Mouse (Mus musculus) left cerebral cortex, postnatal 36 days (tissue): ENCODE results near the gene Treh. TPM values are rescaled to one million over a fixed set of nuclear protein-coding genes. Genes with fewer than 3 reads are reported as not detected.

Source experiments
- DNase-seq, 2 experiments: peaks; one replicate each; pipeline ENCODE4 v3.0.0; 2021 to 2022; ENCODE audit warnings: low spot score in 2 of 2, mixed read lengths in 1 of 2
- intact Hi-C: fragments of 180-260 bp; cut with DNase I; formaldehyde crosslinking; loops from one replicate; pipeline ENCODE4 v1.15.1; 2025
- total RNA-seq, 2 experiments: library from RNA; stranded (reverse); gene quantifications; 2 replicates each; pipeline ENCODE4 v1.2.3; 2021

Treh gene
- total RNA-seq, 2 experiments from 2014 or later = 0.27 TPM; not detected in 1

DNA sequence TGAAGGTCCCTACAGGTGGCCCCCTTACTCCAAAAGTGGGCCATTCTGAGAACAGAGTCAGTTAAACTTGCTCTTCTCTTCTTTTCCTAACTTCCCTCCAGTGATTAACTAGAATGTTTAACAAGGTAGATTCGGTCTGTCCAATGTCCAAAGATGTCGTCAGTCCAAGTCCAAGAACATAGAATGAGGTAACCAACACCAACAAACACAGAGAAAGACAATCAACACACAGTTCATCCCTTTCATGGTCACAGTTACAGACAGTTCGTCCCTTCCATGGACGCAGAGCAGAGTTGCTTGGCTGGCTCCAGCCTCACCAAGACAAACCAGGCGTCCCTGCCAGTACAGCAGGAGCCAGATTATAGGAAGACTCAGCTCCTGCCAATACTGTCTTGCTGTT is 1.6 kb upstream of the Treh start:
- intact Hi-C loops = no loop called here
- no peak for DNase-seq

DNA sequence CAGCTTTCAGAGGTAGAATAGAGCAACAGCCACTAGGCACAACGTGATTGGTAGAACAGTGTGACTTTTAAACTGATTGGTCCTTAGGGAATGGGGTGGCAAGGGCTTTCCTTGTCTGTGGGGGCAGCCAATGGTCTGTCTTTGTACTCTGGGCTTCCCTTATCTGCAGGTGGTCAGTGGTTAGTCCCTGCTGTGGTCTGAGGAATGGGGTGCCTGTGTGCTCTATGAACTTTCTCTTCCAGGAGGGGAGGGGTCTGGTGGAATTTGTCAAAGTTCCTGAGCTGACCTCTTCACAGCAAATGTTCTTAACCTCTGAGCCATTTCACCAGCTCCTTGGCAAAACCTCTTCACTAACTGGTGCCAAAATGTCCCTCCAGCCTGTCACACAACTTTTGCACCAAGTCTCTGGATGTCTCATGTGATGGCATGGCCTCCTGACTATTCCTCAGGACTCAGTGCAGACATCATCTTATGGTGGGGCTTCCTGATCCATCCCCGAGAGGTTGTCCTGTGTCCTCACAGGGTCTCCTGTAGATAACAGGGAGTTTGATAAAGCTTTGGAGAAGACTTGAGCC is 655 bp upstream of the Treh start:
- DNase-seq = no peak
- intact Hi-C loops = no loop called here

DNA sequence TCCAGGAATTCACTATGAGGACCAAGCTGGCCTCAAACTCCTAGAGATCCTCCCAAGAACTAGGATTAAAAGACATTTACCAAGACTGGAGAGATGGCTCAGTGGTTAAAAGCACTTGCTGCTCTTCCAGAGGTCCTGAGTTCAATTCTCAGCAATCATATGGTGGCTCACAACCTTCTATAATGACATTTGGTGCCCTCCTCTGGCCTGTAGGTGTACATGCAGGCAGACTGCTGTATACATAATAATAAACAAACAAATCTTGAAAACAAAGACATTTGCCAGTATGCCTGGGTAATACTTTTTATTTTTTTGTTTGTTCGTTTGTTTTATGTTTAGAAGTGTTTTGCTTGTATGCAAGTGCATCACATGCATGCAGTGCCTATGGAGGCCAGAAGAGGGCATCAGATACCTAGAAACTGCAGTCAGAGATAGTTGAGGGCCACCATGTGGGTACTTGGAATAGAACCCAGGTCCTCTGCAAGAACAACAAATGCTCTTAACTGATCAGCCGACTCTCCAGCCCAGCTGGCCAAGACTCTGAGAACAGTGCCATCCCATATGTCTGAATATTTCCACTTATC is 5.3 kb downstream of the Treh start:
- intact Hi-C loops = no loop called here
- no peak for DNase-seq

DNA sequence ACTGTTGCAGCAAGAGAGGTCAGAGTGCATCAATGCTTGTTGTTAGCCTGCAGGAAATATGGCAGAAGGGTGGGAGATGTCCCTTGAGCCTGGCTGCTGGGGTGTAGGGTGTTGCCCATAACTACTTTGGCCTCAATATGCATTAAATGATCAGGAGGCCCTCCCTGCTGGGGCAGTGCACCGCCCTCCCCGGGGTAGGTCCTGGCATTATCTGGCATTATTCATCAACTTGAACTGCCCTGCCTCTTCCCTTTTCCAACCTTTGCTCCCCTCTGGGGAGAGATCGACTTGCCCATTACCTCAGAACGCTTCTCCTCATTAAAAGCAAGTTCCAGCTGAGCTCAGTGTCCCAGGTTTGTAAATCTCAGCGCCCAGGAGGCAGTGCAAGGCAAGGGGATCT is 6.5 kb downstream of the Treh start:
- intact Hi-C loops = no loop called here
- DNase-seq = no peak

DNA sequence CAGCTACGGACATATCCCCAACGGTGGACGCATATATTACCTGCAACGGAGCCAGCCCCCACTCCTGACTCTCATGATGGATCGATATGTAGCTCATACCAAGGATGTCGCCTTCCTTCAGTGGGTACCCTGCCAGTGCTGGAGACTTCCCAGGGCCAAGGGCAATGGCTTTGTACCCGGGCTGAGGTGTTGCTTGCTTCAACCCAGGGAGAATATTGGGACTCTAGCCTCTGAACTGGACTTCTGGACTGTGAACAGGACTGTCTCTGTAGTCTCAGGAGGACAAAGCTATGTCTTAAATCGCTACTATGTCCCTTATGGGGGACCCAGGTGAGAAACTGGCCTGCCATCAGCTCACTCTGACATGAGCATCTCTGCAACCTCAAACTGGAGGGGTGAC is 10.0 kb downstream of the Treh start:
- intact Hi-C loops = no loop called here
- no peak for DNase-seq

DNA sequence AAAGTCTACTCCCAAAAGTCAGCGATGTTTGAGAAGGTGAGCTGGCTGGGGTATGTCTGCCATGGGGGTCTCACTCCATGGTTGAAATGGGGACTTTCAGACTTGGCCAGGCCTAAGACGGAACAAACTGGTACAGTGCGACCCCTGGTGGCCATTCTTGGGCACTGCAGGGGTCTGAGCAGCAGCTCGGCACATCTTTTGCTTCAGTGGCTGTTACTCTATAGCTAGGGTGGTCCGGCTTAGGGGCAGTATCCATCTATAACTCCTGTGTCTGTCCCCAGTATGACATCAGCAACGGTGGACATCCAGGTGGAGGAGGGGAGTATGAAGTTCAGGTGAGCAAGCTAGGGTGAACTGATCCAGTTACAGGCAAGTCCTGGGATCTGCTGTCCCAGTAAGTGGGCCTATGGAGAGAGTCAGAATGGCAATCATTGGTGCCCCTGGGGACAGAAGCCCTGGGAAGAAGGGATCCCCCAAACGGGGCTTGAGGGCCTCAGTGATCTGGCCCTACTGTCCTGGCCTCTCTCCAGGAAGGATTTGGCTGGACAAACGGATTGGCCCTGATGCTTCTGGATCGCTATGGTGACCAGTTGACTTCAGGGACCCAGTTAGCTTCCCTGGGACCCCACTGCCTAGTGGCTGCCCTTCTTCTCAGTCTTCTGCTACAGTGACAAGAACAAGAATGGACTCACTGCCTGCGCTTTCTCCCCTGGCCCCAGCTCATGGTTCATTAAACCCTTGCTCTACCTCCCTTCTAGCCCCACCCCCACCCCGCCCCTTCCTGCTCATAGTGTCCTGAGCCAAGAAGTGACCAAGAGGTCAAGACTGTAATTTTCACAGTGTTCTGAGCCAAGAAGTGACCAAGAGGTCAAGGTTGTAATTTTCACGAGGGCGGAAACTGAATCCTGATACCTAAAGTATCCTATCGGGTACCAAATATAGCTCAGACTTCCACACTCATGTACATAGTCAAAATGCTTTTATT is 12.6 kb downstream of the Treh start:
- DNase-seq = peak in 1 of 2 experiments; percentile 49

DNA sequence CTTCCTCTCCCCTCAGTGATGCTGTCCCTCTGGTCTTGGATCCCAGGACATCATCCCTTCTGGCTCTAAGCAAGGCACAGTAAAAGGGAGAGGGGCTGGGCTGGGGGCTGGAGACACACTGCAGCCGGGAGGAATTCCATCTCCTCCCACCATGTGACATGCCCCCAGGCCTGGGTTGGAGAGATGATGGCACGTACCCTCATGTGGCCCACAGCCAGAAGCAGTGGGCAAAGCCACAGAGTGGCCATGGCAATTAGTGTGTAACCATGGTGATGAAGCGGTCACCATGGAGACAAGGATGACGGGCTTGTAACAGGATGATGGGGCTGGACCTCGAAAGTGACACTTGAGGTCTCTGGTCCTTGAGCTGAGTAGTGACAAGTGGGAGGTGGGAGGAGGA is 13.6 kb downstream of the Treh start:
- no peak for DNase-seq
- intact Hi-C loops = loop anchor here (5.0 kb wide), 1 partner anchor 36 kb away; no protein-coding TSS in a partner anchor

More for the DNA sequence above, 12.6 kb downstream of the Treh start:
- intact Hi-C loops = loop anchor here (1.0 to 5.0 kb wide), 2 partner anchors 30 to 37 kb away; no protein-coding TSS in a partner anchor

DNA sequence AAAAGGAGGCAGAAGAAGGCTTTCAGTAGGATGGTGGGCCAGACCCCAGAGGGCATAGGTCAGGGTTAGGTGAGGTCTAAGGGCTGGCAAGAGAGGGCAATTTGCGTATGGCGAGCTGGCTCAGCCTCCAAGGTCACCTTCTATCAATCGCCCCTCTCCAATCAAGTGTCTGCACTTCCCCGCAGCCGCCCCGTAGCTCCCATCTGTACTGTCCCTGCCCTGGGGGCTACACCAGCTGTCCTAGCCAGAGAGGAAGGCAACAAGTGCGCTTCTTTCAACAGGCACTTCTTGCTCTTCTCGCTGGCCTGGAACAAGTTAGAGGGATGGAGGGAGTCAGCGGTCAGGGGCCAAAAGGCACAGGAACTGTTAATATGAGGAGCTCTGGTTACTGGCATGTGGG is 15.0 kb downstream of the Treh start:
- intact Hi-C loops = loop anchor here (5.0 kb wide), 1 partner anchor 34 kb away; no protein-coding TSS in a partner anchor

DNA sequence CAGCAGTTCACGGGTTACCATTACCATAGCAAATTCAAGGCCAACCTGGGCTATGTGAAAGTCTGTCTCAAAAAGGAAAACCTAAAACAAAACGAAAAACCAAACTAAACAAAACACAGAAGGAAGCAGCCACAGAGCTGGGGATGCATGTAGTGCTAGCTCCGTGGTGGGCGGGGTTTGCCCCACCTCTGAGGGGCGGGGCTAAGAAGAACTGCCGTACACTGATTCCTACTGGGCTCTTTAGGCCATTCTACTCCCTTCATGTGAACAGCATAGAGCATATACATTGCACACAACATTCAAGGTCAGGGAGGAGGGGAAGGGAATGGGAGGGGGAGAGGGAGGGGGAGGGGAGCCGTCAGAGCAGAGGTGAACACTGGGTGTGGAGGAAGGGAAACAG is 17.6 kb downstream of the Treh start:
- intact Hi-C loops = no loop called here

More for the DNA sequence above, 15.0 kb downstream of the Treh start:
- no peak for DNase-seq

DNA sequence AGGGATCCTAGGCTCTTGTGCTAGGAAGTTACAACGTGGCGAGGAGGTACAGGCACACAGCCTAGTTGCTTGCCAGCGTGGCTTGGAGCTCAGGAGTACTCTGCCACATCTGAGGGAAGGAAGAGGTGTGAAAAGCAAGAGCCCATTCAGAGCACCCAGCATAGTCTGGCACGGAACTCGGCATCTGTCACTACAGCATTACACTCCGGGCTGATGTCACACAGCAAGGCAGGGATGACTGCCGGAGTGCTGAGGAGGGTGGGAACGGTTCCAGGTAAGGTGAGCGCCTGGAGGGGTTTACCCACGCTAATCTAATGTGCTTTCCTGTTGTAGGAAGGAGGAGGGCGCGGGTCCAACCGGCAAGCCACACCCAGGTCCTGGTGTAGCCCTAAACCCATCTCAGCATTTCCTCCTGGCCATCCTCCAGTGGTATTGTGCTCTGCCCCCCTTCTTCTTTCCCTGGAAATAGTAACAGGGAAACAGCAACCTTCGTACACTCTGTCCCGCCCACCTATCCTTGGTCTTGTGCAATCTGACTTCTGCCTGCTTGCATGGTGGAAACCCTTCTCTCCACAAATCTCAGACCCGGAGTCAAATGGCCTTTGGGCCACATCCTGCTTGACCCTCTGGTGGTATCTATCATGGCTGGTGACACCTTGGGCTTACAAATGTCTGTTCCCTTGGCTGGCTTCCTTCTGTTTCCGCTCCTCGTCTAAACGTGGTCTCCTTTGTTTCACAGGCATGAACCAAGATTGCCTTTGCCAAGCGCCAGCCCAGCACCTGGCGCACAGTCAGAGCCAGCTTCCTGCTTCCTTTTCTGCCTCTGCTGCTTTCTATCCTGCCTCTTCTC is 18.9 kb downstream of the Treh start:
- intact Hi-C loops = no loop called here
- peak; percentile 80 to 81 for DNase-seq

More for the DNA sequence above, 17.6 kb downstream of the Treh start:
- DNase-seq = no peak

DNA sequence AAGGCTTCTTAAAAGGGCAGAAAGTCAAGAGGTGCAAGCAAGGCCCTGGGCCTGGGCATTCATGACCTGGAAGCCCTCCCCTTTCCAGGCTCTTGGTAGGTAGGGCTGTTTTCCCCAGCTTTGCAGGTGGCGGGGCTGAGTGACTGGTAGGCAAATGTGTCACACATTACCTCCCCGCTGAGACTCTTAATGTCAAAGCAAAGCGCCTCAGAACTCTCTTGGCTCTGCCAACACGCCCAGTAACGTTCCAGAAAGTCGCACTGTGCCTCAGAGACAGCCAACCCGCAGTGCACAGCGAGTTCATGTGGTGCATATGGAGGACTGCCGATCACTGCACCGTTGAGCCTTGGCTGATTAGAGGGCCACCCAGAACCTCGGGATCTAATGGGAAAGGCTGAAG is 20.0 kb downstream of the Treh start:
- no peak for DNase-seq
- intact Hi-C loops = no loop called here

DNA sequence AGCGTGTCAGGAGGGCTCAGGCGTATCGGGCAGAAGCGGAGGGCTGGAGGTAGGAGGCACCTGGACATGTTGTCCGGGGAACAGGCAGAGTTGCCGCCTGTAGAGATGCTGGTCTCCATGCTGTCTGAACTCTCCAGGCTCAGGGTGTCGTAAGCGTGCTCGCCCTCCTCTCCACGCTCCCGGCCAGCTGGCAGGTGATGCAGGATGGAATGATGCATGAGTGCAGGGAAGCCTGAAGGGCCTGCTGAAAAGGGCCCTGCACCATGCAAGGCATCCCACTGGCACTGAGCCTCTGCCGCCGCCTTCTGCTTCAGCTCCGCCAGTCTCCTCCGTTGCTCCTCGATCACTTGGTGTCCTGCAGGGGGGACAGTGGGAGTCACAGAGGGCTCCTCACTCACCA is 24.8 kb downstream of the Treh start:
- no peak for DNase-seq
- intact Hi-C loops = no loop called here

DNA sequence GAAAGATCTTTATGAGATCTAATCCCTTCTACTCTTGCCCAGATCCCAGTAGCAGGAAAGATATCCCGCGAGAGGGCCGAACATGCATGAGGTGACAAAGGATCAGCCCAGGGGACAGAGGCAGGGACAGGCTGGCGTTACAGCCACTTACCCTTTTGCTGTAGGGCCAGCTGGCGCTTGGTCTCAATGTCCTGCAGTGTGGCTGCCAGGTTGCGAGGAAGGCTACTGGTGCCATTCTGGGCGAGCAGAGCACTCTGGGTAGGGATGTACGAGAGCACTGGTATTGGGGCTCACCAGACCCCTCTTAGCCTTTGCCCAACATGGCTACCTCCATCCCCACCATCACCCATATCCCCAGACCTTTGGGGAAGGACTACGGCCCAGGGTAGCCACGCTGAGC is 26.2 kb downstream of the Treh start:
- intact Hi-C loops = no loop called here

DNA sequence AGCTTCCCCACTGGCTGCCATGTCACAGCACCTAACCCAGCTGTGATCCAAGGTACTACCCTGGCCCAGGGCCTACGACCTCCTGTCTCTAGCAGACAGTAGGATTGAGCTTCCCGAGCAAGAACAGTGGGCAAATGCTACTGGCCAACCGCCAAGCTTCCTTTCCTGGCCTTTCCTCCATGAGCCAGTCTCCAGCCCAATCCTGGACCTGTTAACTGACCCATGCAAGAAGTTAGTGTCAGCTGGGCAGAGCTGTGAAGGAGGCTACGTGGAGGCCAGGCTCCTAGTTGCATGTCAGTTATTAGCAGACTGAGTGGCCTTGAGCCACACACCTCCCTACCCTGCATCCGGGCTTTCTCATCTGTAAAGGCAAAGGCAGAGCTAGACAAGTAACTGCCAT is 26.7 kb downstream of the Treh start:
- intact Hi-C loops = no loop called here
- DNase-seq = no peak

More for the DNA sequence above, 26.2 kb downstream of the Treh start:
- DNase-seq = no peak

DNA sequence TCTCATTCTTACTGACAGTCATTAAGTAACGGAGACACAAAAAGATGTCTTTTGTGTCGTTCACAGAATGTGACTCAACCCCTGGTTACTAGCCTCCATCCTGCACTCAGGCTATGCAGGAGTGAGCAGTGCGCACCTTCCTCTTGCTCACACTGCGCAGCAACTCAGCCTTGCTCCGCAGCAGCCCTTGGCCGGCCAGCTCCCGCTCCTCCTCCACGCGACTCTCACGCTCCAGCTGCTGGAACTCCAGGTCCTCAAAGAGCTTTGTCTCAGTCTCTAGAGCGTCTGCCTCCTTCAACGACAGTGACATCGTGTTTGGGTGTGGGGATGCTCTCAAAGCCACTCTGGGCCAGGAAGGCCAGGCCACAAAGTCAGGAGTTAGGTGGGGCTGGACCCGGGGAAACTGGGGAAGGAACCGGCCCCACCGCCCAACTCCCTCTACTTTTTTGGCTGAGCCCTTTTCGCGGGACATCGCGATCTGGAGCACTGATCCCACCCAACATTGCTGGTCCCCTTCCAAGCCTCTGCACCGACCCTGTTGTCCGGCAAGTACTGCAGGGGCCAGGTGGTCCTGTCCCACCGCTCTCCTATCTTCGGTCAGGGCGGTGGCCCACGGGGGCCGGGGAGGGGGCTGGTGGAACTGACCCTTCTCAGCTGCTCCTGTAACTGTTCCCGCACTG is 34.9 kb downstream of the Treh start:
- no peak for DNase-seq
- intact Hi-C loops = loop anchor here (2.0 kb wide), 1 partner anchor 25 kb away; no protein-coding TSS in a partner anchor

DNA sequence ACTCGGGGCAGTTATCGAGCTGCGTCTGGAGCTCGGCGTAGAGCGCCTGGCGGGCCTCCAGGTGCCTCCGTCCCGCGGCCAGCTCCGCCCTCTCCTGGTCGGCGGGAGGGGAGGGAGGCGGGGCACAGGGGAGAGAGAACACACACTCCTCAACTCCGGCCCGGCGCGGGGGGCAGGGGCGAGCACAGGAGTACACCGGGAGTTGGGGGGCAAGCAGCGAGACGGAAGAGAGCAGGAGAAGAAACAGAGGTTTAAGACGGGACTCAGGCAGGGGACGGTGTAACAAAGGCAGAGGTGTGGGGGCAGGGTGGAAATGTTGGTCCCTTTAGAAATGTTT is 35.4 kb downstream of the Treh start:
- no peak for DNase-seq
- intact Hi-C loops = loop anchor here (2.0 kb wide), 1 partner anchor 24 kb away; no protein-coding TSS in a partner anchor

DNA sequence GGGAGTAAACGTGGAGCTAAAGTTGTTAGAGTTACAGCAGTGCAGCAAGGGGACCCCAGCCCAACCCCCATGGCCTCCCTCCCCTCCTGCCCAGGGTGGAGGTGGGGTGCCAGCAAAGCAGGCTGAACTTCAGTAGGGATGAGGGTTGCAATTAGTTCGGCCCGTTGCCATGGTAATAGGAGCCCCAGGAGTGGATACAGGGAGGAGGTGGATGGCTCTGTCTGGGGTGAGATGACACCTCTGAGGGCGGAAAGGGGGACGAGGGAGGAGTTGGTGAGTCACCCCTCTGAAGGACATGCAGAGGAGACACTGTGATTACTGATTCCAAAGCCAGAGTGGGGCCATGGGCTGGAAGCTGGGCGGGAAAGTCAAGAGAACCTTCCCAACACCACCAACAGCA is 35.9 kb downstream of the Treh start:
- intact Hi-C loops = loop anchor here (2.0 kb wide), 1 partner anchor 24 kb away; no protein-coding TSS in a partner anchor
- DNase-seq = no peak

DNA sequence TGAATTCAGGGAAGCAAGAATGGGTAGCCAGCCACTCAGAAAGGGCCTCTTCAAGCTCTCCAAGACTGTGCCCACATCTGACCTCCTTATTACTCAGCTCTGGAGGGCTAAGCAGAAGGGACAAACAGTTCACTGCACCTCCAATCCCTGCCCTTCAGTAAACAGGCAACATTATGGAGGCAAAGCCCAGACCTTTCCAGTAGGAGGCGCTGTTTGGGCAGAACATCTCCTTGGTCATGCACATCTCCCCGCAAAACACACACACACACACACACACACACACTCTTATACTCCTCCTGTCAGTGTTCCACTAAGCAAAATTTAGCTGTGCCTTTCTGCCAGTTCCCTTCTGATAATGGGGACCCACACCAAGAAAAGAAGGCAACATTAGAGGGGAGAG is 36.6 kb downstream of the Treh start:
- intact Hi-C loops = loop anchor here (2.0 kb wide), 1 partner anchor 23 kb away; no protein-coding TSS in a partner anchor
- DNase-seq = no peak

DNA sequence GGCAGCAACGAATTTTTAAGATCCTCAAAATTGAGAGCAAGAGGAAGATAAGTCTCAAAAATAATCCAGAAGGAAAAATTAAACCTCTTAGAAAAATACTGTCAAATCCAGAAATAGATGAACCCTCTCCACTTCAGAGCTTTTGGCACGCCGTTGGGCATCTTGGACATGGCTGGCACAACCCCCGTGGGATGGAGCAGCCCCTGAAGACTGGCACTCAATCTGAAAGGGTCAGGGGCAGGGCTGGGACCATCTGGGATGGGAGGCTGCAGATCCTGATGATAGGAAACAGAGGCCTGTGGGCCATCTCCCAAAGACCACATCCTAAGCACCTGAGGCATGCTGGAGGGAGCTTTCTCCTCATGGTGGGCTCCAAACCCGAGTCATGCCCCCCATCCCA is 37.2 kb downstream of the Treh start:
- intact Hi-C loops = no loop called here
- DNase-seq = no peak
